Mouse (Mus musculus) lung, postnatal 36 days (tissue): Measurements from ENCODE around the gene Dync2li1.

Experiments
- DNase-seq: peaks from one replicate; pipeline ENCODE4 v3.0.0; 2022; ENCODE audit warnings: mixed read lengths

Dync2li1 gene

DNA sequence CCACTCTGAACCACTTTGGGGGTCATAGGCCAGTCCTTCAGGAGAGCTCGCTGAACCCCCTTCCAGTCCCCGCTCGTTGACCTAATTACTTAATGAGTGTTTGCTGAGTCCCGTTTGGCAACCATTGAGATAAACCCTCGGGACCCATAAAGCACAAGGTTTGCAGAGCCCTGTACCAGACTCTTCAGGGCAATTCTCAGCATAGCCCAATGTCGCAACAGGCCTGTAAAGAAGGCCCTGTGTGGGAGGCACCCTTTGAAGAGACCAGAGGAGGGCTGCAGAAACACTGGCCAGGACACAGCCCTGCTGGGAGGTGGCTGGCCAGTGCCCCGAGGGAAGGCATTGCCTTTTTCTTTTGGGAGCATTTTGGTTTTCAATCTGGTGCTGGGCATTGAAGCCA lies 14.3 kb upstream of the Dync2li1 start:
- DNase-seq, result peak; percentile 61

DNA sequence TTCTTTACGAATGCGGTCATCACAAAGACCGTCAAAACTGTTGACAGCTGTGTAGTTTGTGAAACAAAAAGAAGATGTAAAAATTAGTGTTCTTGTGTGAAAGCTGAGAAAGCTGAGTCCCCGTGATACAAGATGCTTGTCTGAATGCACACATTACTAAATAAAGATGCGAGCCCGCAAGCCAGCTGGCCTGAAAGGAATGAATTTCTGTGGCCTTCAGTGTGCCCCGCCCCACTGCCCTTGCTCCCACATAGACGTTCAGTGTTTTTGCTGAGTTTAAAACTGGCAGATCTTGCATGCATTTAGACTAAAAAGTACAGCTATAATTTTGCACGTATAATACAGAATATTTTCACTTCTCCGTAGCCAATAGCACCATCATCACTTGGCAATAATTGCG lies 10.5 kb upstream of the Dync2li1 start:
- no peak for DNase-seq

- no peak for DNase-seq
Measured at GRCm38 (mm10) chr17:84616526-84617074, 9.7 kb upstream of the Dync2li1 start.

DNA sequence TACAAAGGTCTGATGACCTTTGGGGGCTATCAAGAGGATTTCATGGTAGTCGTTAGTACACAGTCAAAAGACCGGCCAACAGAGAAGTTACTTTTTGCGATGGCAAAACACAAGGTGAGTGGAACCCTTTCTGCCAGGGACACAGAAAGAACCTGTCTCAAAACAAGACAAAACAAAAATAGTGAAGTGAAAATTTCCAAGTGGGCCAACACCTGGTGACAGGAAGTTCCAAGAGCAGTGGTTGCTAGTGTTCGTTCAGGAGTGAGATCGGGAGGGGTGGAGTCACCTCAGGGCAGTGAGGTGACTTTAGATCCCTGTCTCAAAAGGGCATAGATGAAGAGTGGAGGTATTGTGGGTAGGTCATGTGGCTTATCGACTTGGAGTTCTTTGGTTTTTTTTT lies 8.3 kb upstream of the Dync2li1 start:
- DNase-seq, result no peak

- DNase-seq, result no peak
Measured at GRCm38 (mm10) chr17:84619112-84619511, 7.2 kb upstream of the Dync2li1 start.

DNA sequence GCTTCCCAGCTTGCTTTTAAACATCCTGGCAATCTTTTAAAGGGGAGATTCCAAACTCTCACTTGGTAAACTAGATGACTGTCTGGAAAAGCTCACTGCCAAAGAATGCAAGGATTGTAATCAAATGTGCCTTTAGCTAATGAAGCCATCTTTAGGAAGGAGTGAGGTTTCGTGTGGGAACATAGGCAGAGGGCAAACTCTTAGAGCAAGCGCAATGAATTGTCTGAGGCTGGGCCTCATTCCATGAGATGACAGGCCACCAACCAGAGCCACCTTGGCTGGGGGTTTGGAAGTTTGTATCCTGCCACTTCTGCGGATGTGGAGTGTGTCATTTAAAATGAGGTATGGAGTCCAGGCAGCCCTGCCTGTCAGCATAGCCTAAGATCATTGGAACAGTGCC lies 6.2 kb upstream of the Dync2li1 start:
- no peak for DNase-seq

DNA sequence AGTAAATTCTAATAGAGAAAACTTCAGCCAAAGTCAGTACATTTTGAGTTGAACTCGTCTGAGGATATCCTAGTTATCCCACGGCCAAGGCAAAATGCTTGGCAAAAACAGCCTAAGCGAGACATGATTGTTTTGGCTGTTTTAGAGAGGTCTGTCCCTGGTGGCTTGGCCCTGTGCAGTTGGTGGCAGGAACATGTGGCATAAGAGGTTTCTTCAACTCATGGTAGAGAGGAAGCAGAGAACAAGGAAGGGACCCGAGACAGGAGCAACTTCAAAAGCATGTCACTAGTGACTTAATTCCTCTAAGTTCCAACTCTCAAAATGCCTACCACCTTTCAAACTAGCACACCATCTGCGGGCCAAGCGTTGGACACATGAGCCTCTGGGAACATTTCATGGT lies 5.7 kb upstream of the Dync2li1 start:
- no peak for DNase-seq

DNA sequence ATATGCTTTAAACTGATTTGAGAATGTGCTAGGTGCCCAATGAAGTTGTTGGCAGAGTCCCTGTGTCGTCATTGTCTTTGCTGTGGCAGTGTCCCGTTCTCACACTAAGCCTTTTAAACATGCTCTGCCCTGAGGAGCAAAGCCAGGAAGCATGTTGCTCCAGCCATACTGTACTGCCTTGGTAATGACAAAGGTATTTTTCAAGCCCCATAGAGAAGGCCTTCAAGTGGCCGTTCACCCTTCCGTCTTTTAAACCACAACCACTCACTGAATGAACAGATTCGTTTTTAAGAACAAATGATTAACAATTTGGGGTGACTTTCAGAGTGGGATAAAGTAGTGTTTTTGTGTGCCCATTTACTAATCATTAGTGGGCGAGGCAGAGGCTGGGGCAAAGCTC lies 5.1 kb upstream of the Dync2li1 start:
- DNase-seq, result no peak

GRCm38 (mm10) chr17:84622028-84622427 lies 4.3 kb upstream of the Dync2li1 start:
- DNase-seq, result no peak

DNA sequence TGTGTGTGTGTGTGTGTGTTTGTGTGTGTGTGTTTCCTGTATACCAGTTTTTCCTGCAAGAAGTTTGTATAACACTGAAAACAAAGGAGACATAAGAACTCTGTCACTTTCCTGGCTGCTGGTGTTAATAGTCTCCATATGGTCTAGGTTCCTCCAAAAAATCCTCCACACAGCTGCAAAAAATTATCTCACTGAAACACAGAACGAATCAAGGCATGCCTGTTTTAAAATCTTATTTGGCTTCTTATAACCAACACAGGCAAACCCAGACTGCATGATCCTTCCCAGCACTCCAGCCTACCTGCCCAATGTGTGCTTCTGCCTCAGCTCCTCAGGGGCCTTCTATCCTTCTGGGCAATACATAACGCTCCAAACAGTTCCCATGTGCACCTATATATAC lies 3.4 kb upstream of the Dync2li1 start:
- no peak for DNase-seq

DNA sequence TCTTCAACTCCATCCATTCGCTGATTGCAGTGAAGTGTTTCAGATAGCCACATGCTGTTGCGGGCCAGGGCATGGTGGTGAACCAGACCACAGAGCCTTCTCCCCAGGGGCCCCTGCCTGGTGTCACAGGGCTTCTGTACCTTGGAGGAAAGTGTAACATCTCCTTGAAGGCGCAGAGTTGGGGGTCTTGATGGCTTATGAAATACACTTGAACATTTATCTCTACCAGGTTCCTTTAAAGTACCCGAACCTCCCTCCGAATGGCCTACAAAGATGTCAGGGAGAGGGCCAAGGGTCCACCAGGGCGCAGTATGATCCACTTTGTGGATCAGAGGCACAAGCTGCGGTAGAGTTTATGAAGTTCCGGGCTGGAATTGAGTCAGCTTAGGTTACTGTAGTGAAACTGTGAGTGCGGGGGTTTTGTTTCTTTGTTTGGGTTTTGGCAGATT lies 585 bp downstream of the Dync2li1 start:
- no peak for DNase-seq

GRCm38 (mm10) chr17:84627721-84628120 lies 1.4 kb downstream of the Dync2li1 start:
- DNase-seq, result no peak

- no peak for DNase-seq
Measured at GRCm38 (mm10) chr17:84628611-84629010, 2.3 kb downstream of the Dync2li1 start.

DNA sequence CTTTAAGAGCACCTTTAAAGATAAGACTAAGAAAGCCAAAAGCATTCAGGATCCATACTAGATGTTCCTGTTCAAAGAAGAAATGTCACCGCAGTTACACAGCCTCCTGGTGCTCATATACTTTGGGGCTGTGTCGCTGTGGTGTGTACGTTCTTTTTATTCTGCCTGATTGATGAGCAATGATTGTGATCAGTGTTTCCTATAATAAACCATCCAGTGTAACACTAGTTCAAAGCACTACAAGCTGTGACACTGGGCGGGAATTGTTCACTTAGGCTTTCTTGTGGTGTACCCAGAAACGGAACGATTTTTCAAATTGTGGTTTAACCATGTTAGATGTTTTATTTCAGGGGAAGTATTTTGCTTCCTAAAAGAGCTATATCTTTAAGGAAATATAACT lies 5.5 kb downstream of the Dync2li1 start:
- DNase-seq, result no peak

DNA sequence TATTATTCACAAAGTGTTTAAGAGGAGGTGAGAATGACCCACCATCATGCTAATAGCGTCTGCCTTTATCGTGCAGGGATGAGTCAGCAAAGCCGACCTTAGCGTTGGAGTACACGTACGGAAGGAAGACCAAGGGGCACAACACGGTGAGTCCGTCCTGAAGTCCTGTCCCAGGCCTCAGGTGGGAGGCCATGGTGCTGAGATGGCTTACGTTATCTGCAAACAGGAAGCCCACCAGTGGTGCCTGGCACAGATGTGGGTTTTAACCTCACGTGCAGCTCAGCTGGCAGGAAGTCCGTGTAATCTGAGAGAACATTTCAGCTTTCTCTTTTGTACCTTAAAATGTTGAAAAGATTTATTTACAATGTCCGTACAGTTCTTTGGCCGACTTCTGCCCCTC lies 7.1 kb downstream of the Dync2li1 start:
- no peak for DNase-seq

- no peak for DNase-seq
Measured at GRCm38 (mm10) chr17:84636328-84636727, 10.0 kb downstream of the Dync2li1 start.

- DNase-seq, result peak; percentile 69
Measured at GRCm38 (mm10) chr17:84637971-84638370, 11.7 kb downstream of the Dync2li1 start.

DNA sequence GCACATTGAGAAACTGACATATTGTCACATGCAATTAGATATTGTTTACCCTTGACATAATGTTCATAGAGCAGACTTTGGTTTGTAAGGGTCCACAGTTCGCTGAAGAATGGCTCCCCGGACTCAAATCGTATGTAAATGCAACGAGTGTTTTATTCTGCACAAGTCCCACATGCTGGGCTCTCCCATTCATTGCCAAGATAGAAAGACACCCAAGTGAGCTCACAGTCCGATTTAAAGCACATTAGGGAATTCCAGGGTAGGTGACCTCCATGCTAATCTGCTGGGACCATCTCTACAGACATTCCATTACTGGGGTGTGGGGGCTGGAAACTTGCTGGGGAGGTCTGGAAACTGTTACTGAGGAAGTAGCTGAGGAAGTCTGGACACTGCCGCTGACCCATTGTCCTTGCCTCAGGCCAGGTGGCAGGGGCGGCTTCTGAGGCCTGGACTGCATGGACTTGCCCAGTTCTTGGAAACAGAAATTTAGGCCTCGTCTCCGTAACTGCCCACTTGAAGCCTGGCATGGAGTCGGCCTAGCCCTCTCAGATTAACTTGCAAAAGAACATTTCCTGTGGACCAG lies 13.6 kb downstream of the Dync2li1 start:
- no peak for DNase-seq

DNA sequence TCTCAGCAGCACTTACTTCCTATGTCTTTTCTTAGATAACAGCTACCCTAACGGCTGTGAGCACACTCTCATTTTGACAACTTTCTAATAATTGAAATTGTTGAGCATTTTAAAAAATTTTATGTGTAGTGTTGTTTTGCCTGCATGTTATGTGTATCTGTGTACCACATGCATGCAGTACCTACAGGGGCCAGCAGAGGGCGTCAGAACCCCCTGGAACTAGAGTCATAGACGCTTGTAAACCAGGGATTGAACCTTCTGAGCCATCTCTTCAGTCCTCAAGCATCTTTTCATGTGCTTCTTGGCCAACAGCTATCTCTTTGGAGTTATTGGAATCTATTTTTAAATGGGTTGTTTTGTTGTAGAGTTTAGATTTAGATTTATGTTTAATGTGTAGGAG lies 15.6 kb downstream of the Dync2li1 start:
- peak; percentile 71 for DNase-seq

DNA sequence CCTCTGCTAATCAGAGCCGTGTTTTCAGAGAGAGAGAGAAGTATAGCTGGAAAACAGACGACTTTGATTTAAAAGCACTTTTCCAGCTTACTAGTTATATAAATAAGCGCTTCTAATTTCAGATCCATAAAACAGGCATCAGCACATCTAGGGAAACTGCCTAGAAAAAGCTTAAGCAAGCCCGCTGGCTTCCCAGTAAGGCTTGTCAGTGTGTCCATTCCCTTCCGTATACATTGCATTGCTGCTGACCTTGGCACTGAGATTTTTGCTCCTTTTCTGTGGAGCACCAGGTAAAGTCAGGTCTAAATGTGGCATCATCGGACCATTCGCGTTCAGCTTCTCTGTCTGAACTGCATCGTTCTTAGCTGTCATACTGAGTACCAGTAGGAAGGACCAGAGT lies 16.0 kb downstream of the Dync2li1 start:
- DNase-seq, result no peak

- no peak for DNase-seq
Measured at GRCm38 (mm10) chr17:84644292-84645050, 18.2 kb downstream of the Dync2li1 start.

GRCm38 (mm10) chr17:84645119-84645518 lies 18.8 kb downstream of the Dync2li1 start:
- DNase-seq, result no peak

DNA sequence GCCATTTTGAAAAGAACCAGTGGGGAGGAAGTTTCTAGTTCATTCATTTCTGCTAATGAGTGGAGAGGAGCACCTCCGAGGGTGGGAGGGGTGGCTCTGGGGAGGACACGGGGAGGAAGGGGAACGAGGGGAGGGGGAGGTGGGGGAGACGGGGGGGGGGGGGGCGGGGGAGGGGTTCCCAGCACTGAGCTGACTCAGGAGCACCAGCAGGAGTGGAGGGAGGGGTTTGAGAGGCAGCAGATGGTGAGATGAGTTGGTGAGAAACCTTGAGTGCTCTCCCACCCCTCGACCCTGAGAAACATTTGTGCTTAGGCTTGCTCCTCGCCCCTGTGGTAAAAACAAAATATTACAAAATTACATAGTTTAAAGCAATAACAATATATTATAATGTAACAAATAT lies 19.6 kb downstream of the Dync2li1 start:
- DNase-seq, result no peak

DNA sequence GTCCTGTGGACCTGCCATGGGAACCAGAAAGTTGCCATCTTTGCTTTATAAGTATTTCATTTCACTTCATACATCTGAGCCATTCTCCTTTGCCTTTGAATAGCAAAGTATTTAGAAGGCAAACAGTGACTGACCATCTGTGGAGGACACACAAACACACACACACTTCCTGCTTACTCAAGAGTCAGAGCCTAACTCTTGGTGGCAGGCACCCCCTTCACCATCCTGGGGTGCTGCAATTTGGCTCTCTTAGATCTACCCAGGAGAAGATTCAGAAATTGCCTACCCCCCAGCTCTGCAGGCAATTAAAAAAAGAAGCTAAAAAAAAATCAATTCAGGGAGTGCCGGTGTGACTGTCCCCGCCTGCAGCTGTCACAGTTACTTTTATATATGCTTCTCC lies 20.2 kb downstream of the Dync2li1 start:
- no peak for DNase-seq

GRCm38 (mm10) chr17:84647630-84648029 lies 21.3 kb downstream of the Dync2li1 start:
- peak; percentile 35 for DNase-seq
